Mouse (Mus musculus) sigmoid colon, adult 10 weeks (tissue): Measurements from ENCODE around the gene C5ar1. TPM values are rescaled to one million over a fixed set of nuclear protein-coding genes. Genes with fewer than 3 reads are reported as not detected.

ENCODE experiments used
- polyA plus RNA-seq: library from polyadenylated mRNA; stranded (reverse); fragments of 350-450 nt; fragmentation: Illumina TruSeq; extraction: RNeasy Lipid Tissue Mini Kit (QIAGEN cat#74804); gene quantifications from one replicate; pipeline ENCODE4 v1.2.3, GENCODE M21; 2014; ENCODE audit warnings: low read depth, low replicate concordance

Gene C5ar1
- 2.3 TPM for polyA plus RNA-seq

DNA sequence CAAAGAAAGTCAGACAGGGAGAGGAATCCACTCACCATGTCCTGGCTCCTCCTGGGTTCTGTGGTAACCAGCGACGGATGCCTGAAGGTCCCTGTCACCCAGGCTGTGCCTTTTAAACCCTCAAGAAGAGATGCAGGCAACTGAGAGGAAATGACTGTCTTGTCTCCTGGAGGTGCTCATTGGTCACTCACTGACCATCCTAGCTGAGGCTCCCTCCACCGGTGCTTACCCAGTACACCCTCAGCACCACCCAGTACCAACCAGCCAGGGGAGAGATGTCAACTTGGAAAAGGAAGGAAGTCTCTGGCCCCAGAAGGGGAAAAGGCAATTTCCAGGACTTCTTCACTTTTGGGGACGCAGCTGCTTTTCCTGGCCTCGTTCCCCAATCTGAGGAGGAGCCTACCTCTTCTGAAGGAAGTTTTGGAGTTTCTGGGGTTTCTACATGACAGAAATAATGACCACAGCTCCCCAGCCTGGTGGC is at the start of gene C5ar1:
Gene C5ar1, minus strand, starts transcription at position 431 of the 481 bp plus-strand sequence.

DNA sequence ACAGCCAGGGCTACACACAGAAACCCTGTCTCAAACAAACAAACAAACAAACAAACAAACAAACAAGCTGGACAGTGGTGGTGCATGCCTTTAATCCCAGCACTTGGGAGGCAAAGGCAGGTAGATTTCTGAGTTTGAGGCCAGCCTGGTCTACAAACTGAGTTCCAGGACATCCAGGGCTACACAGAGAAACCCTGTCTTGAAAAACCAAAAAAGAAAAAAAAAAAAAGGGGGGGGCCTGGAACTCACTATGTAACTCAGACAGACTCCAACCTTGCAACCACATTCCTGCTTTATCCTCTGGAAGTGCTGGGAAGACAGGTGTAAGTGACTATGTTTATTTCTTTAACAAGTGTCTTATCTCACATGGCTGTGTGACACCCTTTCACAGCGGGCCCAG is 48.8 kb upstream of the C5ar1 start, which contains the start of gene Bbc3:
Gene Bbc3, plus strand, starts transcription at position 301 of the 400 bp plus-strand sequence.

DNA sequence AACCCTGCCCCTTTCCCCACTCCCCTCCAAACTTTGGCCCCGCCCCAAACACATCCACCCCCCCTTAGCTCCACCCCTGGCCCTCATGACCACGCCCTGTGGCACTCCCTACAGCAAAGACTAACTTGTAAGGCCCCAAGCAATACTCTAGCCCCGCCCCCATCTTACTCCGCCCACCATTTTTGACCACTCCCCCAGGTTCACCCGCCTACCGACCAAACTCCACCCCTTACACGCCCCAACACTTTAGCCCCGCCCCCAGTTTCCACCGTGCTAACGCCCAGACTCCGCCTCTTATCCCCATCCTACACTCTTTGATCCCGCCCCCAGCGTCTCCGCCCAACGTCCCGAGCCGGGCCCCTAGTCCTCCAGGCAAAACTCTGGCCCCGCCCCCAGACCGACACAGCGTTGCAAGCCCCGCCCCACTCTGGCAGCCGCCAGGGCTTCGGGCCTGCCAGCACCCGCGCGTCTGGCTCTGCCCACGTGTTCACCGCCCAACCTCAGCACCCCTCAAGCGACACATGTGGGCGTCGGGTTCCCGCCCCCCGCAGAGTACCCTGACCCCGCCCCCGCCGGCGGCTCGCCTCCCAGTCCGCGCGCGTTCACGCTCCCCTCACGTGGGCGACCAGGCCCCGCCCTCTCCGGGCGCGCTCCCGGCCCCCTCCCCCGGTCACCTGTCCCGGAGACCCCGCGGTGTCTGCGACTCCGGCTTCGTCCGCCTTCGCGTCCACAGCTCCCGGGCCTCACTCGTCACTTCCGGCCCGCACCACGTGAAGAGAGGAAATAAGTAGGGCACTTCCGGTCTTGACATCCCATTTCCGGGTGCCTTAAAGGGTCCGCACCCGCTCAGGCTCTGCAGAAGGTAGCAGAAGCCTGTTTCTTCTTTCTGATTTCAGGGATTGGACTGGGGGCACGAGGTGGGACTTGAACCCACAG is 27.0 kb upstream of the C5ar1 start, which contains the start of gene Ccdc9:
Gene Ccdc9, minus strand, starts transcription at position 770 of the 936 bp plus-strand sequence.

GRCm38 (mm10) chr7:16273081-16273765 is 13.9 kb upstream of the C5ar1 start, which contains the start of gene Inafm1:
TSS of gene Inafm1 (minus strand) at chr7:16273617.

GRCm38 (mm10) chr7:16244067-16244466 is 15.3 kb downstream of the C5ar1 start, which contains the start of gene C5ar2:
TSS of gene C5ar2 (minus strand) at chr7:16244154.

DNA sequence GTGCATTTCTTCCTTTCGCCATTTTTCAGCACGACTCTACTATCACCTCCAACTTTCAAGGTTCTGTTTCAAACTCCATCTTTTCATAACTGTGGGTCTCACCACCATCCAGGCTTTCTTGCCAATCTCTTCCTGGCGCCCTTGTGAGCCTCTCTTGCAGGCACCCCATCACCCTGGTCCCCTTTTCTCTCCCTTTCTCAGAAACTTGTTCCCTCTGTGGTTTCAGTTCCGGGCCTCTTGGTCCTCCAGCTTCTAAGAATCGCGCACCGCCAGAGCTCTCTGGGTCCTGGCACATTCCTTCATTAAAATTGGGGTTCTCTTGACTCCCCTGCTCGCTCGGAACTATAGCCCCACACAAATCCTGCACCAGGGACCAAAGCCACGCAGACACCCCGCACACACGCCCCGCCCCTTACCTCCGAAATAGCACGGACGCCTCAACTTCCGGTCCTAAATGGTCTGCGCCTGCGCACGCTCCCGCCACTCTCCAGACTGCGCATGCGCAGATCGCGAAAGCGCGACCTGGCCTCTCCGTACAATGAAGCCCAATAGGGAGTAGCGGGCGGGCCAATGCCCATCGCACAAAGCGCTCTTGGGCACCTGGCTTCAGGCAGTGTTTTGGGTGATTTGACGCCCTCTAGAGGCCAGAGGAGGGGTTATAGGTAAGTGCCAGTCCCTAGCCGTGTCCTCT is 37.6 kb downstream of the C5ar1 start, which contains the start of gene Dhx34:
Gene Dhx34, minus strand, starts transcription at position 456 of the 691 bp plus-strand sequence.

Other genes with a start within 250 kb of the C5ar1 start
- gene Bicra, start 211.6 kb downstream of the C5ar1 start, polyA plus RNA-seq, result 0.76 TPM
- gene Zfp541, start 197.7 kb downstream of the C5ar1 start, polyA plus RNA-seq, result not detected
- 16.1 TPM for gene Napa, start 161.1 kb downstream of the C5ar1 start, polyA plus RNA-seq
- gene Kptn, start 139.6 kb downstream of the C5ar1 start, polyA plus RNA-seq, result 9.7 TPM
- gene Slc8a2, start 129.7 kb downstream of the C5ar1 start, polyA plus RNA-seq, result 0.13 TPM
- 0.85 TPM for gene Meis3, start 84.5 kb downstream of the C5ar1 start, polyA plus RNA-seq
- gene Dhx34, start 37.5 kb downstream of the C5ar1 start, polyA plus RNA-seq, result 0.35 TPM
- gene C5ar2, start 15.4 kb downstream of the C5ar1 start, polyA plus RNA-seq, result 0.32 TPM
- gene Inafm1, start 14.1 kb upstream of the C5ar1 start, polyA plus RNA-seq, result 7.4 TPM
- 44.9 TPM for gene Ccdc9, start 27.3 kb upstream of the C5ar1 start, polyA plus RNA-seq
- gene Bbc3, start 48.9 kb upstream of the C5ar1 start, polyA plus RNA-seq, result not detected
- gene Sae1, start 128.3 kb upstream of the C5ar1 start, polyA plus RNA-seq, result 53.2 TPM
- 6.7 TPM for gene Zc3h4, start 141.4 kb upstream of the C5ar1 start, polyA plus RNA-seq
- gene Tmem160, start 193.2 kb upstream of the C5ar1 start, polyA plus RNA-seq, result not detected
- gene Npas1, start 218.2 kb upstream of the C5ar1 start, polyA plus RNA-seq, result not detected